Mouse (Mus musculus) R1 (cell line): ENCODE measurements around the gene 2810408A11Rik.
"Not testable (repeated sequence)": the region's sequence is repeated elsewhere in the genome, so short reads cannot be mapped to it uniquely, and the experiment has no call there.

Experiments used
- DNase-seq: peaks from one replicate; pipeline ENCODE4 v3.0.0-alpha.2; 2018; ENCODE audit warnings: low read depth, low spot score

Gene 2810408A11Rik

DNA sequence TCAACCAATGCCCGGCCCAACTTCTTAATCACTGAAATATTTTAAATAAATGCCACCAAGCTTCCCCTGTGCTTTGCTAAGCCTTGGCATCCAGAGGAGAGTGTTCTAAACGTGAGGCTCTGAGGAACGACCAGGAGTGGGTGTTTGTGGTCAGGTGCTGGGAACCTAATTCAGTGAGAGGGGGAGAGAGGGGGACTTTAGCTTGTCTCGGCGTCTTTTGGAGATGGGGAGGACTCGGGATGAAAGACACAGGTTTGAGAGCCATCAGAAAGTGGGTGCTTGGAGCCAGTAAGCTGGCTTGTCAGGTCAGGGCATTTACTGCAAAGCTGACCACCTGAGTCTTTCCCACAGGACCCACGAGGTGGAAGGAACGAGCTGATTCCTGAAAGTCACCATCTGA is 31.0 kb upstream of the 2810408A11Rik start:
- no peak for DNase-seq

DNA sequence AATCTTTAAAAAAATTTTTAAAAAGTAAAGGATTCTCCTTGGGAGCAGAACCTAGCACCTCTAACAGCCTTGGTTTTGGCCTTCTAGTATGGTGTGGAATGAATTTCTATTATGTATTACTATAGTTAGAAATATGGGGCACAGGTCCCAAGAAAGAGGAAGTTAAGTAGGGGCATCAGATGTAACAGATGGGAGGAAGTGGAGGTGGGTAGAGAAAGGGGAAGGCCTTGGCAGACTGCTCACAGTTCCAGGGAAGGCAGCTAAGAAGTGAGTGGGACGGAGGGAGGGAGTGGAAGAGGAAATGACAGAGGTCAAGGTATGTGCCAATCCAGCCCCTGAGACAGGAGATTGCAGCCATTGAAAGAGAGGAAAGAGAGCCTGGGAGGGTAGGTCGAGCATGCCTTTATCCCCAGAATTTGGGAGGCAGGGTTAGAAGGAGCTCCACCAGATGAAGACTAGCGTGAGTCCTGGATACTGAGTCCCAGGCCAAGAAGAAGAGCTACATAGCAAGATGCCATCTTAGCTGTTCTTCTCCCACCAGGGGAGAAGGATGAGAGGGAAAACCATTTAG is 30.3 kb upstream of the 2810408A11Rik start:
- no peak for DNase-seq

DNA sequence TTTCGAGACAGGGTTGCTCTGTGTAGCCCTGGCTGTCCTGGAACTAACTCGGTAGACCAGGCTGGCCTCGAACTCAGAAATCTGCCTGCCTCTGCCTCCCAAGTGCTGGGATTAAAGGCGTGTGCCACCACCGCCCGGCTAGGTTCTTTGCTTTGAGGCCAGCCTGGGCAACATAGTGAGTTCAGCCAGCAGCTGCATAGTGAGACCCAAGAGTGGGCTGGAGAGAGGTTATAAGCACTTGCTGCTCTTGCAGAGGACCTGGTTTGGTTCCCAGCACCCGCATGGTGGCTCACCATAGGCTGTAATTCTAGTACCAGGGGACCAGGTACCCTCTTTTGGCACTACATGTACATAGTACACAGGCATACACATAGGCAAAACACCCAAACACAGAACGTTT is 29.4 kb upstream of the 2810408A11Rik start:
- not testable (repeated sequence) for DNase-seq

DNA sequence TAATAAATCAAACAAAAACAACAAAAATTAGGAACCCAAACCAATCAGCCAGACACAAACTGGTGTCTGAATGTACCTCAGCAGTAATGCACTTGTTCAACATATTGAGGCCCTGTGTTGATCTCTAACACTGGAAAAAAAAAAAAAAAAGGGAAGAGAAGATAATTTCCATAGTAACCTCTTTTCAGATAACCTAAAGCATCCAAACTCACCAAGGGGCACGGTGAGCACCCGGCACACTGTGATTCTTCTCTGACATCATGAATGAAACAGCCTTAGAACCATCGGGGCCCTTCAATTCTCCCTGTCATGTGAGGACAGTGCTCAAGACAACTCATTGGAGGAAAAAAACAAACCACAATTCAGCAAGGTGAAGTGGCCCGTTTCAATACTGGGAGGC is 28.9 kb upstream of the 2810408A11Rik start:
- no peak for DNase-seq

DNA sequence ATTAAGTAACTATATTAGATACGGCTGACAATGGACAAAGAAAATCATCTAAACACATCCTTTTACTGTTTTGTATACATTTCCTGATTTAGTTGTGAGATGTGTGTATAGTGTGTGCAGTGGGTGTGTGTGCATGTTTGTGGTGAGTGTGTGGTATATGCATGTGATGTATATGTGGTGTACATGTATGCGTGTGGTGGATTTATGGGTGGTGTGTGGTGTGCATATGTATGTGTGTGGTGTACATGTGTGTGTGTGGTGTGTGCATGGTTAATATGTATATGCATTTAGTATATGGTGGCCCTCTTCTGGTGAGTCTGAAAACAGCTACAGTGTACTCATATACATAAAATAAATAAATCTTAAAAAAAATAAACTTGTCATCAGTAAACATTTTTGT is 26.7 kb upstream of the 2810408A11Rik start:
- DNase-seq, result no peak

DNA sequence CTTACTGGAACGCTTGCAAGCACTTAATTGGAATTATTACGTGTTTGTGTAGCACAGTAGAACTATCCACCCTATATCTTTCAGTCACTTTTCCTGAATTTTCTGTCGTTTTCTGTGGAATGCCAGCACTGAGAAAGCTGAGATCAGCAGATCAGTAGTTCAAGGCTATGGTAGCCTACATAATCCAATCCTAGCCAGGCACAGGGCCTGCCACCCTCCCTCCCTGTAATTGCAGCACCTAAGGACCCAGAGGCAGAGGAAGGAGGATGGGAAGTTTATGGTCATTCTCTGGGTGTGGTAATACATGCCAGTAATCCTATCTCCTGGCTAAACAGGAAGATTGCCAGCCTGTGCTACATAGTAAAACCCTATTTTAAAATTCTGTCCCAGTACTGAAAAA is 22.0 kb upstream of the 2810408A11Rik start:
- no peak for DNase-seq

DNA sequence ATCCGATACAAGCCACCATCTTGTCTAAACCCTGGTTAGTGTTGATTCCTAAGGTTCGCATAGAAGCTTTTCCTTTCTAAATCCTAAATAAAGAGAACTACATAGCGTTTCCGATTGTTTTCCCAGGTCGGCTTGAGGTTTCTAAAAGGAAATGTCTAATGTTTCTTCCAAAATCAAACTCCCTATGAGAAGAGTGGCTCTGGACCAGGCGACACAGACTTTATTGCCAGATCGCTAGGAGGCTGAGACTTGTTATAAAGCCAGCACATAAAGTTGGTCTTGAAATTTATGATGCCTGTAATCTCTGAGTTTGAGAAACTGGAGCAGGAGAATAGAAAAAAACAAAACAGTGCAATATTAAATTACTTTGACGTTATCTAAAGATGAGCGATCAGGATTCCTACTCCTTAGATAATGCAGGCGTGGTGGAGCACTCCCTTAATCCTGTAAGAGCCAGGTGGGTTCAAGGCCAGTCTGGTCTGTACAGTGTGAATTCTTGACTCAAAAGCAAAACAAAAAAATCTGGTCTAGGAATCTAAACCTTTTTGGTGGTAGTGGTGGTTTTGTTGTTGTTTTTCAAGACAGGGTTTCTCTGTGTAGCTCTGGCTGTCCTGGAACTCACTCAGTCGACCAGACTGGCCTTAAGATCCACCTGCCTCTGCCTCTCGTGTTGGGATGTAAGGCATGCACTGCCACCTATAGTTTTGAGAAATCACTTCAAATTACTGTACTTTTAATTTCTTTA is 21.4 kb upstream of the 2810408A11Rik start:
- peak; percentile 64 for DNase-seq

DNA sequence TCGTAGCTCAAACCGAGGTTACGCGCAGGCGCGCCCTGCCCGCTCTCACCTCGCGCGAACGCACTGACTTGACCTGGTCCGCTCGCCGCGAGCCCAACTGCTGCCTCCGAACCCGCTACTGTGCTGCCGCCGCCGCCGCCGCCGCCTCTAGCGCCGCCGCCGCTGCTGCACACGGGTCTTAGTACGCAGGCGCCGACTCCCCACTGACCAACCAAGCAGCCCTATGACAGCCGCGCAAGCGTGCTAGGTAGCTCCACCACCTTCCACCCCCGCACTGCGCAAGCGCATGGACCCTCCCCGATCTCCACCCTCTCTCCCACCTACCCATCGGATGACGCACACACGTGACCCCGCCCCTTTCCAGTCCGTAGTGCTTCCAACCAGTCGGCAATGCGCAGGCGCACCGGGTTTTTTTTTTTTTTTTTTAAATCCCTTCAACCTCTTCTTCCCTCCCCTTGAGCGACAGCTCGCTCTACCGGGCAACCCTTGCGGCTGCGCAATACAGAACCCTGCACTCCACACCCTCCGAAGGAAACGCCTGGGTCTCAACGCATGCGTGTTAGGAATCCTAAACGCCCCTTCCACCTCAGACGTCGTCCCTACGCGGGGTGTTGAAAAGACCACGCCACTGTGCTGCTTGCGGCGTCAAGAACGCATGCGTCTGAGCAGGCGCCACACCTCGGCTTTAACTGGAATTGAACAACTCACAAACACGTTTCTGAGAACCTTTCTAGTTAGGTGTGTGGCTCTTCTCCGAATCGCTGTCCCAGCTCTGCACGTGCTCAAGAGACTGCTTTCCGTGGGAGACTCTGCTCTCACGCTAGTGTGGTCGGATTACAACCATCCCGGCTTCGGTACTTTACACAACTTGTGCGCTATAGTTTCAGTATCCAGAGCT is 20.6 kb upstream of the 2810408A11Rik start, which contains the start of gene Eif5a:
TSS of gene Eif5a (minus strand) at position 845 of the 898 bp plus-strand sequence.
- peak; percentile 100 for DNase-seq

DNA sequence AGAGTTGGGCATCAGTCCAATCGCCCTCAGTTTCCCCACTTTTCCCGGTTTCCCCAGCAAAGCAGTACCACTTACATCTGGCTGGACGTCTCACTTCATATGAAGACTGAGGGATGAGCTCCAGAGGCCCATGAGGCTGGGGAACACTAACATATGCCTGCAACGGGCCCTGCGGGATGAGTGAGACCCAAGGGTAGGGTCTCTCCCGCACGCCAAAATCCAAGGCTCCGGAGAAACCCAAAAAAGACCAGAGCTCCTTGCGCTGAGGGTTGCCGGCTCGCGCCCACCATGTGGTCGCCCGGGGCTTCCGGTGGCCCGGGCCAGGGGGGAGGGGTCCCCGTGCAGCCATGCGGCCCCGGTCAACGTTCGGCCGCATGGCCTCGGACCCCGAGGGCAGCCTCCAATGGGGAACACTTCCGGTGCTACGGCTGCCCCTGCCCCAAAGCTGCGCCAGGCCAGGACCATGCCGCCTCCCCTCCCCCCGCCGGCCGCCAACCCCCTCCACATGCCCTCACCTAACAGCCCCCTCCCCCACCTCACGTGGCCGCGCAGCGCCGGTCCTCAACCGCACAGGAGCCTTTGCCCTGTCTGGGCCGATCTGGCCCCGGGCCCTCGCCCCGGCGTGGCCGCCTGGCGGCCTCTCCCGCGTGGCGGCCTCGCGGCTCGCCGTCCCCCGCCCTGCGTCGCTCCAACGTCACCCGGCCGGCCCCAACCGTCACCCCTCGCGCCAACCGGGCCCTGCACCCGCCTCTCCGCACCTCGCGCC is 19.7 kb upstream of the 2810408A11Rik start:
- peak; percentile 72 for DNase-seq

DNA sequence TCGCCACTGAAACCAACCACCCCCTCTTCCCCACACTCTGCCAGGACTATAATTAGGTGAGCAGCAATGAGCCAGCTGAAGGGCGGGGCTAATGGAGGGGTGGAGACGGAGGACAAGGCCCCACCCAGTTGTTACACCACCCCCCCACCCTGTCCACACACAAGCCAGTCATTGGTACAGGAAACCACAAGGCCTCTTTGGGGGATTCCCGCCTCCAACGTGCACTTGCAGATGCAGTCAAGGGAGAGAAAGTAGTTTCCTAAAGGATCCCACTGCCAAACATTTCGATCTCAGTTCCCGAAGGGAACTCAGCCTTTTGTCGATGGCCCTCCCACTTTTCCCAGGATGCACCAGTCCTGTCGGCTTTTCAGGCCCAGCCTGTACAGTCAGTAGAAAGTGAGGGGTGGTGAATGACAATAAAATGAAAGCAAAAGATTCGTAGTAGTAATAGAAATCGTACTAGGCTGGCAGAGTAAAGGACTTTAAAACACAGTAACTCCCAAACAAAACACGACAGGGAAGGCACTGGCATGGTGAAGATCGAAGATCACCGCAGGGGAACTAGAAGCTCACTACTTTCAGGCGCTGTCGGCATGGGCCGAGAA is 19.0 kb upstream of the 2810408A11Rik start:
- peak; percentile 93 for DNase-seq

DNA sequence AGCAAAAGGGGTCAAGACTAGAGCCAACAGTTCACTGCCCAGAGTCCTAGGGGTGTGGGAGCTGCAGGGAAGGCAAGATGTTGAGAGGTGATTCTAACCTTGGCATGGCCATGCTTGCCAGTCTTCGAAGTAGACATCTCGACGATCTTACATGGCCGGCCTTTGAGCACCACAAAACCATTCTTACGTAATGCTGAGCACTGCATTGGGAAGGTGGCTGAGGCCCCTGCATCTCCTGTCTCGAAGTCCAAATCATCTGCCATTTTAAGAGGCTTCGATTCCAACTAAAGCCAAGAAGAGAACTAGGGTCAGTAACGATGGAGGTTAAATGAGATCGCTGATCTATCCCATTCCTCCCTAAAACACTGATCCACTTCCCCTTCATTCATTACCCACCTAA is 18.3 kb upstream of the 2810408A11Rik start:
- no peak for DNase-seq

DNA sequence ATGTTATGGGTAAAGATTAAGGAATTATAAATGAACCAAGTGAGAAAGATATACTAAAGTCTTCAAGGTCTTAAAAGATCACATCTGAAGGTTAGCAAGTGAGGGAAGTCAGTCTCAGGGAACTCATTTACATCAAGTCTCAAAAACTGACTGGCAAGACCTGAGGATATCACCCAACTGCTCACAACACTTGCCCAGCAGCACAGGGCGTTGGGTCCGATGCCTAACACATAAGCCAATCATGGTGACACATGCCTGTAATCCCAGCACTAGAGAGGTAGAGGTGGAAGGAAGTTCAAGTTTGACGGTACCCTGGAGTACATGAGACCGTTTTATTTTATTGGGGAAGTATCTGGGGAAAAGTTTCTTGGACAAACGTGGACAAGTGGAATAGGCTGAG is 17.3 kb upstream of the 2810408A11Rik start:
- no peak for DNase-seq

DNA sequence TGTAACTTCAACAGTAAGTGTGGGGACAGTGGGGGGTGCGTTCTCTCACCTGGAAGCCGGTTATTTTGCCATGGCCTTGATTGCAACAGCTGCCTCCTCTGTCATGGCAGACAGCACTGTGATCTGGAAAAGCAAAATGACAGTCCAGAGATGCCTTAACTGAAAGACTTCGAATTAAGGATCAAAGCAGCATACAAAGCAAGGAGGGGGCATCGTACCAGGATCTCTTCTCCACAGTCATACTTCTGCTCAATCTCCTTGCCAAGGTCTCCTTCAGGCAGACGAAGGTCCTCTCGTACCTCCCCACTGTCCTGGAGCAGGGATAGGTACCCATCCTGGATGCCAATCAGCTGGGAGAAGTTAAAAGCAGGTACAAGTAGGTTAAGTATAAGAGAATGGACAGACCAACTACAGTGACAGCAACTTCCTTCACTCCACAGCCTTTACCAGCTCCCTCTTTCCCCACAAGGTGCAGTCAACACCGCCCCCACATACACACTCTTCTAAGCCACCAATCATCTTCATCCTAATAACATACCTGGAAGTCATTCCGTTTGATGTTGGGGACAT is 16.7 kb upstream of the 2810408A11Rik start:
- DNase-seq, result no peak

DNA sequence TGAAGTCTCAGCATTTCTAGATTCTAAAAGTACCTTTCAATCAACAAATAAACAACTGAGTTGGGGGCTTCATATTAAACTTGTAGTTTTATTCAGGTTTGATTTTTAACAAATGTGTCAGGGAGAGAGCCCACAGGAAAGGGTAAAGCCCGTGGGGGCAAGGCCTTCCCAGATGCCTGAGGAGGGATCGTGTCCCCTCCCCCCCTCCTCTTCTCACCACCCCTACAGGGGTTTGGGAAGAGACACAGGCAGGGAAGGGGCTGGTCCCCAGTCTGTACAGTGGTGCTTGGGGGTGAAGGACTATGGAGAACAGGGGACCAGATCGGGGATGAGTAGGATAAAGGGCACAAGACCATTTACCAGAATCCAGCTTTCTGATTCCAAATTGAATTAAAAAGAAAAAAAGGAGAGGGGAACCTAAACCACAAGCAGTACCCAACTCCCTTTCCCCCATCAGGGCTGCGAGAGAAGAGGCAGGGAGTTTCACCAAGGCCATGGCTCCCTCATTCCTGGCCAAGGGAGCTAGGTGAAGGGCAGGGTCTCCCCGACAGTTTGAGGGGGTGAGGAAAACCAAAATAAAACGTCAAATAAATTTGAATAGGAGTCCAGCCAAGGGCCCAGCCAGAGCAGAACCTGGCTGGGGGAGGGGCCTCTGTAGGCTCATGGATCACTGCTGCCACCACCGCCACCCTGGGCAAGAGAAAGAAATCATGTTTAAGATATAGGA is 16.0 kb upstream of the 2810408A11Rik start:
- not testable (repeated sequence) for DNase-seq

DNA sequence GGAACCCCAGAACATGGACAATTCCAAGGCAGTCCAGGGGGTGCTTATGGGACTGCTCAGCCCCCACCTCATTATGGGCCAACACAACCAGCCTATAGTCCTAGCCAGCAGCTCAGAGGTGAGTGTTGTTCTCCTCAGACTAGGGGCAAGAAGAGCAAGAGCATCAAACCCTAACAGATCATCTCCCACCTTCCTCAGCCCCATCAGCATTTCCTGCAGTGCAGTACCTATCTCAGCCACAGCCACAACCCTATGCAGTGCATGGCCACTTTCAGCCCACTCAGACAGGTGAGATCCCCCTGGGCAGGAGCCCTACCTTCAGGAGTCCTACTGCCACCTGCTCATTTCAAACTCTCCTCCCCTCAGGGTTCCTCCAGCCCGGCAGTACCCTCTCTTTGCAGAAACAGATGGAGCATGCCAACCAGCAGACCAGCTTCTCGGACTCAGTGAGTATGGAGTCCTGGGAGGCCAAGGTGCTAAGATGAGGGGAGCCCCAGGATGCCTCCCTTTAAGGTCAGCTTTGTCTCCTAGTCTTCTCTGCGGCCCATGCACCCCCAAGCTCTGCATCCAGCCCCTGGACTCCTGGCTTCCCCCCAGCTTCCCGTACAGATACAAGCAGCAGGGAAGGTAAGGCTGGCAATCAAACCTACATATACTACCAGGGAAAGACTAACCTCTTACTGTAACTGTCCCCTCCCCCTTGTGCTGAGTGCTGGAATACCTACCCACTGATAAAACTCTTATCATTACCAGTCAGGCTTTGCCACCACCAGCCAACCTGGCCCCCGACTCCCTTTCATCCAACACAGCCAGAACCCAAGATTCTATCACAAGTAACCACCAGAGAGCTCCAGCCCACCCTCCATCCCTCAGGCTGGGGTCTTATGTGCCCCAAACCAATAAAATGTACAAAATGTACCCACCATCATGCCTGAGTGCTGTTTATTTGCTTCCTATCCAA is 15.2 kb upstream of the 2810408A11Rik start:
- DNase-seq, result peak; percentile 46

DNA sequence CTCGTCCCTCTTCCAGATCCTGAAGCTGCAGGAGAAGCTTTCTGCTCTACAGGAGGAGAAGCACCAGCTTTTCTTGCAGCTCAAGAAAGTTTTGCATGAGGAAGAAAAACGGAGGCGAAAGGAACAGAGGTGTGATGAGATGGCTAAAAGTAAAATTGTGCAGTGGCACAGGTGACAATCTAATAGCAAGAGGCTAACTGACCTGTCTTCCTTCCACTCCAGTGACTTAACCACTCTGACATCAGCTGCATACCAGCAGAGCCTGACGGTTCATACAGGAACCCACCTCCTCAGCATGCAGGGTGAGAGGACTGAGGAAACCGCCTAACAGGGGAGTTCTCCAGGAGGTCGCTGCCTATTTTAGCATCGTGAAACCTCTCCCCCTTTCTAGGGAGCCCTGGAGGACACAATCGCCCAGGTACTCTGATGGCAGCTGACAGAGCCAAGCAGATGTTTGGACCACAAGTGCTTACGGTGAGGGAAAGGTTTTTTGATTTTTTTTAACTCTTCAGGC is 14.2 kb upstream of the 2810408A11Rik start:
- DNase-seq, result peak; percentile 24

DNA sequence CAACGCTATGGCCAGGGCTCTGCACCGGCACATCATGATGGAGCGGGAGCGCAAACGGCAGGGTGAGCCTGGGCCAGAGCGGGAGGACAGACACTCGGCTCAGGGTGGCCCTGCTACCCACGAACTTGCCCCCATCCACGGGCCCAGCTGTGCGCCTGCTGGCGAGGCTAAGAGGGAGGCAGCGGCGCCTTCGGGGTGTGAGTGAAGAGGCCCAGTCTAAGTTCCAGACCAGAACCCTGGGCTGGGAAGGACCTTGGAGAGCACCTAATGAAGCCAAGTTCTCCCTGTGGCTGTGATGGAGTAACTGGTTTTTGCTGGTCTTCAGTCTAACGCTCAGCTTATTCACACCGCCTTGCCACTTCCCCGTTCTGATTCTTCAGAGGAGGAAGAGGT is 13.6 kb upstream of the 2810408A11Rik start:
- peak; percentile 84 for DNase-seq

DNA sequence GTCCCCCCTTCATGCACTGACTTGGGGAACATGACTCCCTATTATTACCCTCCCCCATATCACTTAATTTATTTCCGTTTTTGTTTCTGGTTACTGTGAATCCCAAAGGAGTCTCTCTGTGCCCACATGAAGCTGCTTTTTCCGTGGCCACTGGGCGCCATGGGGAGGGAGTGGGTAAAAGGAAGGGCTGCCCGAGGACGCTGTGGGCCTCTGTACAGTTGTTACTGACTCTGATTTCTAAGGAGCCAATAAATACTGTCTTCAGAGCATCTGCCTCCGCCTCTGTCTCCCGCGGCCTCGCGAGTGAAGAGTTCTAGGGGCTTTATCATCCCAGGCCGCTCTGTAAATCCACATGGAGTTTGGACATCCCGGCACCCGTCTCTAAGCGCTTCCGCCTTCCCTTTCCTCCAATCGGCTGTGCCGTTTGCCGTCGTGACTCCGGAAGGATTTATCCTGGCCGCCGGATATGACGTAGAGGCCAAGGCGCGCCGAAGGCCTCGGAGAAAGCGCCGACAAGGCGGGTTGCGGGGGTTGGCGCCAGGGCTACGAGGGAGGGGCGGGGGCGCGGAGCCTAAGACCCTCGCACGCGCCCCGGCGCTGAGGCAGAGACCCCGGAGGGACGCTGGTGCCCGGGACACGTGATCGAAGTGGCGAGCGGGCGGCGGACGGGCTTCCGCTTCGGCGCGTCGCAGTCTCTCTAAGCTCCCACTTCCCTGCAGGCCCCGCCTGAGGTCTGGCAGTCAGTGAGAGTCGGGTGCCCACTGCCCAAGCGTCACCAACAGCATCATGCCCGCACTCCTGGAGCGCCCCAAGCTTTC is 13.0 kb upstream of the 2810408A11Rik start, which contains the start of gene Gps2:
TSS of gene Gps2 (plus strand) at position 335 of the 818 bp plus-strand sequence.
- peak; percentile 98 for DNase-seq
